Mouse (Mus musculus) C3H10T1/2 (cell line): ENCODE data around the gene Trpv5. TPM values are rescaled to one million over a fixed set of nuclear protein-coding genes. Genes with fewer than 3 reads are reported as not detected.

Experiments
- polyA plus RNA-seq, 2 experiments: library from polyadenylated mRNA; unstranded; fragments of >200 nt; fragmentation: generic; extraction: Trizol; gene quantifications; one replicate each; pipeline ENCODE4 v1.2.1; 2012; ENCODE audit warnings: missing spikeins in 2 of 2

Trpv5 gene
- not detected for polyA plus RNA-seq

DNA sequence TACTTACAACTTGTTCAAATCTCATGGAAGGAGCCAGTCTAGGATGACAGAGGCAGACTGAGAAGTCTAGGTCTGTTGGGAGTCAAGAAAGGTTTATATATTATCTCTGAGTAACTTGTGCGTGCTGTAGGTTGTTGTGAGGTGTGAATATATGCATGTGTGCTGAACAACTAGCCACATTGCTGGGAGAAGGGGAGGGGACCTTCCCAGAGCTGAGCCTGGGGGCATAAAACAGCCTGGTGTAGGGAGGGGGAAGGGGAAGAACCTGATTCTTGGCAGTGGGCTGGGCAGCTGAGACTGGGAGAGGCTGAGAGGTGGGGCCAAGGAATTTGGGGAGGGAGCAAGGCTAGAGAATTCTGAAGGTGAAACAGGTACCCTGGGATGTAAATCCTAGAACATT lies at the start of gene Trpv5:
Gene Trpv5, minus strand, starts transcription at position 101 of the 400 bp plus-strand sequence.

DNA sequence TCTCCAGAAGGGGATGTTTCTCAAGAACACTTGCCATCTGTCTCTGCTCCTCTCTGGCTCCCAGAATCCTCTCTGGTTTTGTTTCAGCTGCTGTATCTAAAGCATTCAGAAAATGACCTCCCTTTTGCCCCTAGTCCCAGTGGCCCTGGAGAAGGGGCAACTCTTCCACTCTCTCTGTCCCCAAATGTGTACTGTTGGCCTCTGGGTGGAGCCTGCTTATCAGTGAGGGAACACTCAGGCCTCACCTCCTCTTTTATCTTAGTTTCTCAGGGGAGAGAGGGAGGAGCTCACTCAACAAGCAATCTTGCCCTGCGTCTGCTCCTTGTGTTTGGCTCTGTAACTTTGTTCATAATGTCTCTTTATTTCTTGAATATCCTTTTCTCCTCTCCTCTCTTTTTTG lies 23.6 kb upstream of the Trpv5 start, which contains the start of gene Kel:
Gene Kel, minus strand, starts transcription at position 217 of the 400 bp plus-strand sequence.

DNA sequence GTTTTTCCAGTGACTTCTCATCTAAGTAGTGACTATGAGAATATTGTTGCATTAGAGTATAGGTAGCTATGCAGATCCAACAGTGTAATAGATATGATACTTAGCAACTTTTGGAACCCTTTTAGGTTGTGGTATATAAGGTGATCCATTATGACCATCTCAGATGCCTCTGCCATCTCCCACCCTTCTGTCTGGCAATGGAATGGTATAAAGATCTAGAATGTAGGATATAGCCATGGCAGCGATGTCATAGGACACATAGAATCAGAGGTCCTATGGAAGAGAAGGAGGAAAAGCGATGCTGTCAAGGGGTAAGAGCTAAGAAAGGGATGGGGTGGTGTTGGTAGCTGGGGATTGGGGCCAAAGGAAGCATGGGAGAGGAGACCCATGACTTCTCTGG lies 3.6 kb upstream of the Trpv5 start, which contains the start of gene Llcfc1:
Gene Llcfc1, plus strand, starts transcription at position 301 of the 400 bp plus-strand sequence.

GRCm38 (mm10) chr6:41636178-41636577 lies 44.4 kb downstream of the Trpv5 start, which contains the start of gene Trpv6:
Gene Trpv6, minus strand, starts transcription at chr6:41636405.

GRCm38 (mm10) chr6:41605061-41605793 lies 75.3 kb downstream of the Trpv5 start, which contains the start of gene Ephb6:
Gene Ephb6, plus strand, starts transcription at chr6:41605482.

Other genes starting within 250 kb of the Trpv5 start
- not detected for gene Gm10334, start 234.6 kb downstream of the Trpv5 start, polyA plus RNA-seq
- not detected for gene Prss1, start 221.8 kb downstream of the Trpv5 start, polyA plus RNA-seq
- gene Prss2, start 159.0 kb downstream of the Trpv5 start, polyA plus RNA-seq, result under 1 TPM in 1 of 2 experiments, not detected in 1; 0.75 TPM
- 100 to 1,000 TPM in 1 of 2 experiments, 10 to 100 TPM in 1; 19.8 to 104 TPM for gene Ephb6, start 75.3 kb downstream of the Trpv5 start, polyA plus RNA-seq
- under 1 TPM; 0.01 to 0.53 TPM for gene Trpv6, start 44.4 kb downstream of the Trpv5 start, polyA plus RNA-seq
- gene Llcfc1, start 3.7 kb upstream of the Trpv5 start, polyA plus RNA-seq, result not detected
- gene Kel, start 23.6 kb upstream of the Trpv5 start, polyA plus RNA-seq, result not detected
- gene Olfr459, start 94.4 kb upstream of the Trpv5 start, polyA plus RNA-seq, result not detected
- gene Pip, start 166.8 kb upstream of the Trpv5 start, polyA plus RNA-seq, result not detected
- not detected for gene Sval2, start 172.2 kb upstream of the Trpv5 start, polyA plus RNA-seq